Mouse (Mus musculus) CD8-positive naive resting alpha-beta T cell, adult 2 months (primary cell): ENCODE data around the gene Gemin8.
A peak's percentile ranks its signal among the peaks of the same experiment; 100 is the strongest.

Experiments used
- DNase-seq, 2 experiments: peaks; one replicate each; pipeline ENCODE4 v3.0.0; 2022; ENCODE audit warnings: low read depth in 2 of 2, low spot score in 2 of 2

Gemin8 gene

DNA sequence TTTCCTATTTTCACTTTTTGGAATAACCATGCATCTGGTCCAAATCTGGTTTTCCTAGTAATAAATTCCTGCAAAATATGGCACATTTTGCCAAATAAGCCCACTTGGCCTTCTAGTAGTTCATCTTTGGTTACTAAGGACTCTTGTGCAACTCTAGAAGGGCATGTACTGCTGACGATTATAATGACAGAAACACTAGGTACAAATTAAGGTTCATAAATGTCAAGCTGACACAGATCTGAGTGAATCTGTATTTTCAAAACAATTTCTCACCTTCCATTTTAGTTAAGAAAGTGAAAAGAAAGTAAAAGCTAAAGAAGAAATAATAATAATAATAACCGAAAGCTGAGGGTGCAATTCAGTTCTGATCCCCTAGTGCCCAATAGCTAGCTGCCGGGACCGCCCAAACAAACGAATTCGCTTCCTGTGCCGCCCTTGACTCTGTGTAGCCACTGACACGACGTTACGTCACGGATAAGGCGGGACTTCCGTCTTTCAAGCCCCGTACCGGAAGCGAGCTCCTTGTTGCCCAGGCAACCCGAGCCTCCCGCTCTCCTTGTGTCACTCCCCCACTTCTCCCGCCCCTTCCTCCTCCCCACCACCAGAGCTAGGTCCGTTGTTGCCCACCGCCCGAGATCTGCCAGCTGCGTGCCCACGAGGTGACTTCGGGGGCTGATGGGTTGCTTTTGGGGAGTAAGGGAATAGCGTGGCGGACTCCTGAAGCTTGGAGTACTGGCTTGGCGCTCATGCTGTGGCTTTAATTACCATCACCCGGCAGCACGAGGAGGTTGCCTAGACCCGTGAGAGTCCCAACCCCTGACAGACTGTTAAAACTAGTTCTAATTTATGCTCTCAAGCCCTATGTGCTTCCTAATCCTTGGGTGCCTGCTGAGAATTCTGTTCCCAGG lies at the start of gene Gemin8:
Gene Gemin8 (plus strand): TSS at position 563 of the 908 bp plus-strand sequence.
- peak; percentile 85 to 88 for DNase-seq

DNA sequence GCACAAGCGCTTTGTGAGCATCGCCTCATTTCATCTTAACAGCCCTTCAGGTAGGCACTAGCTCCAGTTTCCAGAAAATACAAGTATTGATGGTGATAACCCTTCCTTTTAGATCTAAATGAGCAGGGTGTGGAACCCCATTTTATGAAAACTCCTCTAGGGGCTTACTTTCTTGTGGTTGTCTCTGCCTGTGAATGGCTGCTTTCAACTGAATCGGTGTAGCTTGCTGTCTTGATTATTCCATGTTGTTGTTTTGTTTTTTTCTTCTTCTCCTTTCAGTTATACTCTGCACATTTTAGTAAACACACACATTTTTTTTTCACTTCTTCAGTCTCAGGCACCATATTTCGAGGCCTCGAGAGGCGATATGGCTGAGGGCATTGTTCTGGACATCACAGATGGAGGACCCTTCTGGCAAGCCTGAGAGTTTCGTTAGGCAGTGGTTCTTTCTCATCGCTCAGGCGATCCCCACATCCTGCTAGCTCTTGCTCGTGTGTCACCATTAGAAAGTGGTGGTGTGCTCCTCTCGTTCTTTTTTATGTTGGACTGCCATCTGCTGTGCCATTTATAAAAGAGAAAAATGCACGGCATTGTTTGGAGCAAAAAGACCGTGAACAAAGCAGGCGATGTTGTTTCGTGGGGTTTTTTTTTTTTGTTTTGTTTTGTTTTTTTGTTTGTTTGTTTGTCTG lies 23.0 kb upstream of the Gemin8 start:
- DNase-seq: no peak

DNA sequence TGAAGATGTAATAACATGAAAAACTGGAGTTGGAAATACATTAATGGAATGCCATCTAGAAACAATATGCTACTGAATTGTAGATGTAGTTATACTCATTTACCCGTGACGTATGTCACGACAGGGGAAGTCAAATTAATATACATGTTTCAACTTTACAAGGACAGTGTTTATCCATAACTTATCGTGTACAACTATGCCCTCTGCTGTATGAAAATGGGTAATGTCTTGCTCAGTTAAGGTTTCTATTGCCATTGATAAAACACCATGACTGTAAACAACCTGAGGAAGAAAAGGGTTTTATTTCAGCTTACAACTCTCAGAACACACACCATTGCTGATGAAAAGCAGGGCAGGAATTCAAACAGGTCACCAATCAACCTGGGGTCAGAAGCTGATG lies 7.5 kb upstream of the Gemin8 start:
- no peak for DNase-seq

DNA sequence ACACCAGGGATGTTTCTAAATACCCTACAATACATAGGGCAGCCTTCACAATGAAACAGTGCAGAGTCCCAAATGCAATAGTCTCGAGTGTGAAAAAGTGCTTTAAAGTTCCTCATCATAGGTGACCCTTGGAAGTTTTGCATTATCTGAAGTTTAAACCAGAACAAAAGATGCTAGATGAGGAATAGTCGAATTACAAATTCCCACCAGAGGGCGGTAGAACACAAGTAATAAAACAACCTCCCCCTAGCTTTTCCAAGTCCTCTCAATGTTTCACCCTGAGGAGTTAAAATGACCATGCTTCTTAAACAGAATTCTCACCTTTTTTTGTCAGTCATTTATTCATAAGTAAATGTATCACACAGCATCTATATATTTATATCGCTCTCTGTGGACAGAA lies 2.9 kb upstream of the Gemin8 start:
- peak; percentile 9 to 36 for DNase-seq

DNA sequence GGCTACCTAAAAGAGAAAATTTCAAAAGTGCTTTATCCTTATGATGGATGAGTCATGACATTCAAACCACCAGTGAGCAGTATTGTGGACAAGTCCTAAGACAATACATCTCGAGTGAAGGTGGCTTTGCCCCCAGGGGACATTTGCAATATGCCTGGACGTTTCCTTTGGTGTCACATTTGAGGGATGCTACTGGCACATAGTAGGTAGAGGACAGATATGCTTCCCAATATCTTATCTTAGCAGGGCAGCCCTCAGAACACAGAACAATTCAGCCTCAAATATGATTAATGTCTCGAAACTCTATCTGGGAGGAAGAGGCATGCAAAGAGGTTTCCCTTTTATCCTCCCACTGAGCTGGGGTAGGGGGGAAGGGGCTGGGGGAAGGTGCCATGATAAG lies 2.3 kb upstream of the Gemin8 start:
- no peak for DNase-seq

DNA sequence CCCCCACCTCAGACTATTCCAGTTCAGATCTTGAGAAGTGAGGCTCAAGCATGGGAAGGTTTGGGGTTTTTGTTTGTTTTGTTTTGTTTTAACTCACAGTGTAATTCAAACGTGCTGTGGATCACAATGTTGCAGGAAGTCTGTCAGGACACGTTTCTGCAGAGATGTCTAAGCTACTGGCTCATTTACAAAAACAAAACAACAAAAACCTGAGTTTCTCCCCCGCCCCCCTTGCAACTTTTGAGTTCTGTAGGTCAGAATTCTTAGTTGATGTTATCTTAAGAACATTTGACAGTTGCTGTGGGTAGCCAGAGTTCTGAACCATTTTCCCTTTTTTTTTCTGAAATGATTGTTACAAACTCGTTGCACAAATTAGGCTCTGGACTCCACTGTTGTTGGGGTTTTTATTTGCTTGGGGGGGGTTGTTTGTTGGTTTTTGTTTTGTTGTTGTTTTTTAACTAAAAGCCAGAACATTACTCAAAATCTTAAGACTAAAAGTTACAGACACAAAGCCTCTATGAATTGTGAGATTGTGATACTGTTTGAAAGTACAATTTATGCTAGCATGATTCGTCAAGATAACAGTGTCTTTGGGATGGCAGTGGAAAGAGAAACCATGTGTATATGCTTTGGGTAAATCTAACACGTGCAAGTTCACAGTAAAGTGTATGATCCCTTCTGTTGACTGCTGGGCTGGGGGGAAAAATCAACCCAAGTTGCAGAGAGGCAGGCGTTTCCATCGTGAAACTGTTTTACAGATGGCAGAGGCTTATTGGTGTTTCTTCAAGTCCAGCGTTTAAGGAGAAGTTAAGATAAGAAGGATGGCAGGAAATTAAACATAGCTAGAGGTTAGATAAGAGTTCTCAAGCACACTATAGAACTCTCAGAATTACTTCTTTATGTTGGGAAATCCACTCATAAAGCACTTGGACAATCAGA lies 815 bp downstream of the Gemin8 start:
- DNase-seq: no peak

DNA sequence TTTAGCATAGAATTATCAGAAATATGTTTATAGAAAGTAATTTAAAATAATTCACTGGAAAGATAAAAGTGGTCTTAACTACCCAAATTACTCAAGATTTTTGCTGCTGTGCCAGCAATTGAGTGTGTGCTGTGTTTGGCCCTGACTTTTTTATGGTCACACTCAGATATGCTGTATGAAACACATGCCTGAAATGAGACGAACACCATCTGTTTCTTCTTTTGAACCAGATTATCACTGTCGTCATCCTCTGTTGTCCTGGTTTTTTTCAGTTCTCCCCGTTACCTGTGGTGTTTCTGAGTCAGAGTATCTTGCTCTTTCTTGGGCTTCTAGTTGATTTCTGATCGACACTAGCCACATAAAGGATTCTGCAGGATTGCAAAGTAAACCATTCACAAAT lies 1.8 kb downstream of the Gemin8 start:
- no peak for DNase-seq

DNA sequence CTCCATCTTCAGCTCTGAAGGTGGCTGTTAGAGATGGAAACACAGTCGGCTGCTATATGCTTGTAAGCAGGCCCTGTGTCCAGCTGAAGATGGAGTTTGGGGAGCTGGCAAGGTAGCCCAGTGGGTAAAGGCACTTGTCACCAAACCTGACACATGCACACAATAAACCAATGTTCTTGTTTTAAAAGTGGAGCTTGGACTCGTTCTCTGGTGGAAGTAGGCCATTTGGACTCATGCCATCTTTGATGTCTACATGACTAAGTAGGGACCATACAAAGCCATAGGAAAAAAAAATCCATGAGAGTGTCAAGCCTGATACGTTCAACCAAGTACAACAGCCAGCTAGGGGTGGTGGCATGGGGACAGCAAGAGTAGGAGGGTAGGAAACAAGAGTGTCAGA lies 2.4 kb downstream of the Gemin8 start:
- DNase-seq: no peak

DNA sequence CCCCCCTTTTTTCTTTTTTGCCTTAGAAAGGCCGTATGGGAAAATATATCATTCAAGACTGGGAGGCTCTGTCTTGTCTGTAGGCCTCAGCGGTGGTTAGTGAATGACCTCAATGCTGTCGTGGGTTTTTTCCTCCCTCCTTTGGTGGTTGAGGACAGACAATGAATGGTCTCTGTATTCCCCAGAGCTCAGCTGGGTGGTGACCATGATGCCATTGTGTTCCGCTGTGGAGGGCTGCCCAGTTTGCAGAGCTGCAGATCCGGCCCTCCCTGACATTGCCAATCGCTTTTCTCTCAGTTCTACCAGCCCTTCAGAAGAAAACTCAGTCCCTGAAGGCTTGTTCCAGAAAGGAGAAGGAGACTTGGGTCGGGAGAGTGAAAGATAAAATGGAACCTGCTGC lies 3.5 kb downstream of the Gemin8 start:
- DNase-seq: no peak

DNA sequence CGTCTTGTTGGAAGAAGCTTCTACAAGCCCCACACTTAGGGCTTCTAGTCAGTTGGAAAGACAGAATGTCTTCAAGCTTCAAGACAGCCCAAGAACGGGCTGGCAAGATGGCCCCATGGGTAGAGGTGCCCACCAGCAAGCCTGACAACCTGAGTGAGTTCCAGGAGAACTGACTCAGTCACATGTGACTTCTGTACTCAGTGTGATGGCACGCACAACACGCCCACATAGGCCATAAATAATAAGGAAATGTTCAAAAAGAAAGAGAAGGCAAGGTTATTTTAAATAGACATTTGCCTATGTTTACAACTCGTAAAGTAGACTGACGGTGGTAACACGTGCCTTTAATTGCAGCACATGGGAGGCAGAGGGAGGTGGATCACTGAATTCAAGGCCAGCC lies 7.7 kb downstream of the Gemin8 start:
- DNase-seq: no peak

DNA sequence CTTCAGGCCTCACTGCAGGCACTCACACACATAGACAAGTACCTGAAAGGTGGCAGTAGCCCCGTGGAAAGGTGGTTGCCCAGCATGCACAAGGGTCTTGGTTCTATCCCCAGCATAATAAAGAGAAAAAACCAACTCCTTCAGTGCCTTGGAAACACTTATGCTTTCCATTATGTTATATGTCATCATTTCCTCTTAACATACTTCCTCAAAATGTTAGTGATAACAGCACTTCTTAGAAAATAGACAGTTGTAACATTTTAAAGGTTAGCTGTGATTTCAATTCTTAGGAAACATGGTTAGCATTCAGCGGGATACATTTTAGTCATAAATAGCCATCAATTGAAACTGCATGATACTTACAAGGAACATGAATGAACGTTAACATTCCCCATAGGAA lies 12.8 kb downstream of the Gemin8 start:
- DNase-seq: no peak

DNA sequence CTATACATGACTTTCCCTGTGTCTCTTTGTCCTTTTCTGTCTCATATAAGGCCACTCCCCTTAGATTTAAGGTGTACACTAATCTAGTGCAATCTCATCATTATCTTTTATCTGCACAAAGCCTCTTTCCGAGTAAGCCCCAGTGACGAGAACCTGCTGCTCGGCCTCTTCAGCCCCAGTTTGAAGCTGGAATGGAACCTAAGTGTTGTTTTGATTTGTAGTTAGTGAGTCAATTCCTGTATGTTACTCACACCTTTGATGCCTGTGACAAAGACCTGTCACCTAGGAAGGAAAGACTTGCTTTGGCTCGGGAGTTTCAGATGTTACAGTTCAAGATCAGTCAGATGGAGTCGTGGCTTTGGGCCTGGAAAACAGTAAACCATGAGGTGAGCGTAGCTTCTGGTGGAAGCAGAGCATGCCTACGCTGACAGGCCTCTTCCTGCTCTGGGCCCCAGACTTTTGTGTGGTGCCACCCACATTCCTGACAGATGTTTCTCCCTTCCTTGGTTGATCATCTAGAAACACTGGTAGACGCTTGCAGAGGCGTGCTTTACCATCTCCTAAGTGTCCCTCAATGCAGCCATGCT lies 15.2 kb downstream of the Gemin8 start:
- no peak for DNase-seq

DNA sequence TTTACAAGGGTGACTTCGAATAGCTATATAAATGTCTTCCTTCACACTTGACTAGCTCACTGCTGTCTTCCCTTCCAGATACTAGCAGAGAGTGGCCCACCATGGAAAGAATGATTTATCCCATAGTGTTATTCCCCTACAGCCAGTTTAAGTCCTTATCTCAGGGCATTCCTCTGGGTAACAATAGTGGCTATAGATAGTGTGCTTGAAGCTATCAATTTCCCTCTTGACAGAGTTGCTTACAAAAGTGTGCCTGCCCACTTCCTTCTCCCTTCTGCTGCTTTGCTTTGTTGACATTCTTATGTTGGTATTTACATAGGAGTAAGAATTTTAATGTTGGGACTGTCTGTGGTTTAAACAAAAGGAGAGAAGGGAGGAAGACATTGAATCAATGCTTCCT lies 17.5 kb downstream of the Gemin8 start:
- no peak for DNase-seq

DNA sequence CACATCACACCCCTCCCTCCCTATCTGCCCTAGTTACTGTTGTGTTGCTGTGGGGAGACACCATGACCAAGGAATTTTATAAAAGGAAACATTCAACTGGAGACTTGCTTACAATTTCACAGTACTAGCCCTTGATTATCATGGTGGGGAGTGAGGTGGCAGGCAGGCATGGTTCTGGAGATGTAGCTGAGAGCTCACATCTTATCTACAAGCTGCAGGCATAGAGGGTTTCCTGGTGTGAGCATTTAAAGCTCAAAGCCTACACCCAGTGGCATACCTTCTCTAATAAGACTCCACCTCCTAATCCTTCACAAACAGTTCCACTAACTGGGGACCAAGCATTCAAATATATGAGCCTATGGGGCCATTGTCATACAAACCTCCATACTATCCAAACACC lies 26.1 kb downstream of the Gemin8 start:
- no peak for DNase-seq

DNA sequence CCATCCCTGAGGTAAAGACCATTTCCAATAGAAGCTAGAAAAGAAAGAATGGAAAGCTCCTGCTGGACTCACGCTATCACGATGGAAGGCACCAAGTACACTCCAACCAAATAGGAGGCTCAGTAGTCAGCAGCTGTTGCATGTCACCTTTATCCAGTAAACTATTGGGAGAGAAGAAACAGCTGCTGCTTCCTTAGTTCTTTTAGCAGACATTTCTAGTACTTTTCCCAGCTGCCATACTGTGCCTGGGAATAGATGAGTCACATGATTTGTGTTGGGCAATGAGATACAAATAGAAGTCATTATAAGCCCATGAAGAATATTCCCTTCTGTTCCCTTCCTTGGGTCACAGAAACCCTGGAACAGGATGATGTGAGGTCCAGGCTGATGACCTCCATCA lies 28.0 kb downstream of the Gemin8 start:
- no peak for DNase-seq

DNA sequence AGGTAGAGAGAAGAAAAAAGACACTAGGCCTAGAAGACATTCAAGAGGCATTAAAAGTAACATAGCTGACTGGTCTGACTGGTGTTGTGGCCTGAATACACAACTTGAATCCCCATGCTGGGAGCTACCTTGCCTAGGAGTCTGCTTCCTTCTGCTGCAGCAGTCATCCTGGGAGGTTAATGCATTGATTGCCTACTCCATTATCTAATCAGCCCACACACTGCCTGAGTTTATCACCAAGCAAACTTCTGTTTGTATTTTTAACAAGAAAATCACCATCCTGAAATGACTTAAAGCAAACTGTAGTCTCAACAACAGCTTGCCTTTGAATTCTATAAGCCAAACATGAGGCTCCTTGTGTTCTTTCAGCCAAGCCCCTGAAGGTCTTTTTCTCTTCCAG lies 29.6 kb downstream of the Gemin8 start:
- DNase-seq: no peak

DNA sequence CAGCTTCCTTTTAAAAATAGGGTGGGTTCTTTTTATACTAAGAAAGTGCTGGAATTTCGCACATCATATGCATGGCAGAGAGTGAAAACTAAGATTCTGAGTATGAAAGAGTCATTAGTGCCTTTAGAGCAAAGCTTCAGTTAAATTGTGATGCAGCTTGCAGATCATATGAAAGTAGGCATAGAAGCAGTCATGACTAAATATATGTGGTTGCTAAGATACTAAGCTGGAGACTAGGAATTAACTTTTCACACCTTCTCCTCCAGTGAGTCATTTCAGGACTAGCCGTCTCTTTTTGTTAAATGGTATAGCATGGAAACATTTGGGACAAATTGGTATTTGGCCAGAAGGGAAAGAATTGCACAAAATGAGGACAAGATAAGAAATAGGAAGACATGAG lies 44.3 kb downstream of the Gemin8 start:
- no peak for DNase-seq

DNA sequence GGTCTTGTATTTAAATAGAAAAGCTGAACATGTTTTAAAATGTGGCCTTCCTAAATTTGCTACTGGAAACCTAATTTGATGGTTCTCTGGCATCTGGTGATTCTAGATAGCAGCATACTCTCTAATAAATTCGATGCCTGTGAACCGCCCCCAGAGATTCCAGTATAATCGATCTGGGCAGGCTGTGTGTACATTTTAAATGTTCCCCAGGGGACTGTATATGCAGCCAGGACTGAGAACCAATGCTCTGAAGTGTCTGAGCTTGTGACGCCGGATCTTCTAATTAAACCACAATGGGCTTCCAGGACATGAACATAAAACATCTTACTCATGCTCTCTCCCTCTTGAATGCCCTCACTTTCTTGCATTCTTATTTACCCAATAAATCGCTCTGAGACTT lies 46.0 kb downstream of the Gemin8 start:
- DNase-seq: no peak

DNA sequence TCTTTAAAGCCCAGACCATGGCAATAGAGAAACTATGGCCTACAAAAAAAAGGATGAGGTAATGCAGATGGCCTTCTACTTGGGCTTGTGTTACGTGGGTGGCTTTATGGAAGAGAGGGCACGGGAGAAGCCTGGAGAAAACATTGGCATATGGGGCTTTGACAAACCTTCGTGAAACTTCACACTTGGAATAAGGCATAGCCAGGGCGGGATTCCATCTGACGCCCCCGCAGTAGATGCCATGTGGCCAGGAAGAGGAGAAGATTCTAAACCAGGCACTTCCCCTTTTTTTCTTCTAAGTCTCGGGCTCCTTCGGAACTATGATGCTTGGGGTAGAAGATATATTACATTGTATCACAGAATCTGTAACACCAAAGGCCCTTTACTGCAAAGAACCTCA lies 46.5 kb downstream of the Gemin8 start:
- no peak for DNase-seq

DNA sequence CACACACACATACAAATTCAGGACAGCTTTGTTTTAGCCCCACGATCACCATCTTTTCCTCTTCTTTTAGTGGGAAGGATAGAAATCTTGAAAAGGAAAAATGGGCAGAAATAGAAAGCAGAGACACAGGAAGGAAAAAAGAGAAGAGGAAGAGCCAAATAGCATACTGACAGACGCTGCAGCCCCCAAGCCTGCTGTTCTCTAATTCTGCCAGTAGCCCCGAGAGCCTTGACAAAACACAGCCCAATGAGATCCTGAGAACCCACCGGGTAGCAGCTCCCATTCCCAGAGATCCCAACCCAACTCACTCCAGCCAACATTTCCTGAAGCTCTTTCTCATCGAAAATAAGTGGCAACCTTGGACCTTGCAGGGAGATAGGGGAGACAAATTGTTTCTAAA lies 49.1 kb downstream of the Gemin8 start:
- no peak for DNase-seq

DNA sequence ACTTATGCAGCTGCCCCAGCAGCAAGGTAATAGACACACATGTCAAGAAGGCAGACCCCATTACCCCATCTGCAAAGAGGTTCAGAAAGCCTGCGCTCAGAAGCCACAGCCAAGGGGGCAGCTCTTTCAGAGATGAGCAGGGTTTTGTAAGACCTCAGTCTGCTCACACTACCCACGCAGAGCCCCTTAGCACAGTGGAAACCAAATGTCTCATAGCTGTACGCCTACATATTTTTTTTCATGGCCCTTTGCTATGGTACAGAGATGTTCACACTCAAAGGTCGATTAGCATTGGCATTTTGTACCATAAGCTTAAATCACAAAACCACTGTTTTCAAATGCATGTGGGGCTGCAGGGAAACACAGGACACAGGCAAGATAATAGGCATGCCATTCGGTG lies 56.6 kb downstream of the Gemin8 start:
- no peak for DNase-seq
